Mouse (Mus musculus) B cell, adult 2 months (primary cell): Measurements from ENCODE around the gene Zfp771.

Experiments used
- DNase-seq, 2 experiments: peaks; one replicate each; pipeline ENCODE4 v3.0.0; 2022

The Zfp771 gene

GRCm38 (mm10) chr7:127243870-127244657 lies at the start of gene Zfp771:
TSS of gene Zfp771 (plus strand) at chr7:127244274.
- DNase-seq = peak; percentile 94 to 95

- no peak for DNase-seq
Observed at GRCm38 (mm10) chr7:127194633-127195029, 49.4 kb upstream of the Zfp771 start.

GRCm38 (mm10) chr7:127195544-127196295 lies 48.4 kb upstream of the Zfp771 start, which contains the start of gene Cd2bp2:
TSS of gene Cd2bp2 (minus strand) at chr7:127196050.
- DNase-seq = peak; percentile 91 to 94

- DNase-seq = no peak
Observed at GRCm38 (mm10) chr7:127196484-127196883, 47.6 kb upstream of the Zfp771 start.

- DNase-seq = no peak
Observed at GRCm38 (mm10) chr7:127206606-127207005, 37.5 kb upstream of the Zfp771 start.

- no peak for DNase-seq
Observed at GRCm38 (mm10) chr7:127207374-127208294, 36.4 kb upstream of the Zfp771 start.

- DNase-seq = no peak
Observed at GRCm38 (mm10) chr7:127208295-127208552, 35.9 kb upstream of the Zfp771 start, which contains the start of gene Tbc1d10b. TSS of gene Tbc1d10b (minus strand) at chr7:127208468.

- DNase-seq = peak; percentile 91 to 92
Observed at GRCm38 (mm10) chr7:127208553-127209438, 35.3 kb upstream of the Zfp771 start, which contains the start of gene Mylpf. TSS of gene Mylpf (plus strand) at chr7:127208890.

- DNase-seq = no peak
Observed at GRCm38 (mm10) chr7:127209851-127210250, 34.2 kb upstream of the Zfp771 start.

GRCm38 (mm10) chr7:127210266-127210665 lies 33.8 kb upstream of the Zfp771 start:
- no peak for DNase-seq

GRCm38 (mm10) chr7:127211014-127211745 lies 32.9 kb upstream of the Zfp771 start:
- DNase-seq = peak in 1 of 2 experiments; percentile 22

GRCm38 (mm10) chr7:127212432-127213250 lies 31.4 kb upstream of the Zfp771 start:
- DNase-seq = no peak

- peak; percentile 56 to 57 for DNase-seq
Observed at GRCm38 (mm10) chr7:127213485-127213884, 30.6 kb upstream of the Zfp771 start.

GRCm38 (mm10) chr7:127213930-127214329 lies 30.1 kb upstream of the Zfp771 start:
- DNase-seq = no peak

GRCm38 (mm10) chr7:127214521-127214920 lies 29.6 kb upstream of the Zfp771 start:
- no peak for DNase-seq

- DNase-seq = peak; percentile 73 to 77
Observed at GRCm38 (mm10) chr7:127214981-127215871, 28.8 kb upstream of the Zfp771 start.

- no peak for DNase-seq
Observed at GRCm38 (mm10) chr7:127216307-127216706, 27.8 kb upstream of the Zfp771 start.

- no peak for DNase-seq
Observed at GRCm38 (mm10) chr7:127217475-127217874, 26.6 kb upstream of the Zfp771 start.
